Mouse (Mus musculus) heart, embryonic 13.5 days (tissue): ENCODE measurements around the gene Shisa7. TPM values are rescaled to one million over a fixed set of nuclear protein-coding genes. Genes with fewer than 3 reads are reported as not detected.
A peak's percentile ranks its signal among the peaks of the same experiment; 100 is the strongest.

Source experiments
- ATAC-seq: fragments of 200-750 bp; cut with Nextera tagmentation; 2 replicates; pipeline ENCODE4 v1.8.0; 2017; ENCODE audit warnings: moderate TSS enrichment; ENCODE audit not compliant: insufficient number of reproducible peaks, low FRiP score, low TSS enrichment; ENCODE audit errors: extremely low read depth
- H3K27ac ChIP-seq: fragments of 300-500 bp; sonication (generic); replicated peaks from 2 replicates; pipeline ENCODE4 v1.5.1; 2015; ENCODE audit warnings: moderate library complexity, mild to moderate bottlenecking, inconsistent platforms
- H3K27me3 ChIP-seq: fragments of 300-500 bp; sonication (generic); replicated peaks from 2 replicates; pipeline ENCODE4 v1.6.1; 2015; ENCODE audit warnings: mild to moderate bottlenecking, inconsistent platforms
- H3K36me3 ChIP-seq: fragments of 300-500 bp; sonication (generic); 2 replicates; pipeline ENCODE4 v1.6.1; 2015; ENCODE audit warnings: mild to moderate bottlenecking, inconsistent platforms
- H3K4me1 ChIP-seq: fragments of 300-500 bp; sonication (generic); 2 replicates; pipeline ENCODE4 v1.6.1; 2015; ENCODE audit warnings: inconsistent platforms
- H3K4me2 ChIP-seq: fragments of 300-500 bp; sonication (generic); 2 replicates; pipeline ENCODE4 v1.6.1; 2015; ENCODE audit warnings: inconsistent platforms, mild to moderate bottlenecking, moderate library complexity
- H3K4me3 ChIP-seq: fragments of 300-500 bp; sonication (generic); 2 replicates; pipeline ENCODE4 v1.5.1; 2015; ENCODE audit warnings: moderate library complexity, mild to moderate bottlenecking, inconsistent platforms
- H3K9ac ChIP-seq: fragments of 300-500 bp; sonication (generic); 2 replicates; pipeline ENCODE4 v1.6.1; 2015; ENCODE audit warnings: inconsistent platforms, mild to moderate bottlenecking, moderate library complexity
- H3K9me3 ChIP-seq: fragments of 300-500 bp; sonication (generic); 2 replicates; pipeline ENCODE4 v1.6.1; 2016; ENCODE audit warnings: inconsistent platforms
- WGBS: fragments of 180-500 bp; shearing (Covaris S2); methylation state at CpG from one replicate; pipeline ENCODE4 v1.1.7; 2015; ENCODE audit warnings: mixed read lengths; 5-methylcytosine and 5-hydroxymethylcytosine counted together
- polyA plus RNA-seq: library from polyadenylated mRNA; unstranded; fragments of >200 nt; fragmentation: Nextera tagmentation; extraction: Ambion mirVana; gene quantifications from 2 replicates; pipeline ENCODE4 v1.2.1, GENCODE M21; 2015

Shisa7 gene
- polyA plus RNA-seq, 1 experiment from 2014 or later = 0.04 TPM

DNA sequence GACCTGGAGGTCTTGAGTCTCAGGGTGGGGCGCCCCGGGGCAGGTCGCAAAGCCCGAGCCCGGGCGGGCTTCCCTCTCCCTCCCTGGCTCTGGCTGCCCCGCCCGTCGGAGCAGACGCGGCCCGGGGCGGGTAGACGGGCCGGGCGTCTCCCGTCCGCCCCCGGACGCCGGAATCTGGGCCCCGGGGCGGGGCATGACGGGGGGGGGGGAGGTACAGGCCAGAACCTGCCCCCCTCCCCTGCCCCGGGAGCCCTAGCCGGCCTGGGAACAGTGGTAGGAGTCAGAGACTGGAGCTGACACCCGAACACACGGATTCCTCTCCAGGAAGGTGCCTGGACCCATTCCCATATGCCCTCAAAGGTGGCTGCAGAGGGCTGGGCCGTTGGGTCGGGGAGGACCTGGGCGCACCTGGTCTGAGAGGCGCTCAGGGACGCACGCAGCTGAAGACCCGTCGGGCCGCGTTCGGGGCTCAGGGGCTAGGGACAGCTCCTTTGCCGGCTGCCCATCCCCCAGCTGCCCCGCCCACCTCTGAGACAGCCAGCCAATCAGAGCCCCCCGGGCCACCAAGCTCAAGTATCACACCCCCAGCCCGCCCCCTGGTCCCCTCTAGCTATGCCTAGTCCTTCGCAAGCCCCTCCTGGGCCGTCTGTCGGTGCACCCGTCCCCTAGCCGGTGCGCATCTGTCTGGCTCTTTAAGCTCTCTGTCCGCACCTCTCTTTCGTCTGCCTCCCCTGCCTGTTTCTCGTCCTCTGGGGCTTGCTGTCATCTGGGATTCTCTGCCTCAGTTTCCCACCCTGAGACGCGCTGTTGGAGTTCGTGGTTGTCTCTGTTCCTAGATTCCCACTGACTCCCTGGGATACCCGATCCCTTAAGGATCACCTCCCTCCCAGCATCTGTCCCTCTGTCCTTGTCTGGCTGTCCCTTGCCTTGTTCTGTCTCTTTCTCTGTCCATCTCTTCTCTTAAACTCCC is 67.3 kb downstream of the Shisa7 start:
- H3K4me2 ChIP-seq = peak overlapping the region; percentile 64
- peaks cover 89% of the 10 kb centered on the region for H3K27me3 ChIP-seq
- H3K9me3 ChIP-seq = no peaks in the 10 kb centered on the region
- H3K4me1 ChIP-seq = peaks cover 15% of the 10 kb centered on the region
- WGBS = 2% methylated on average over 49 of the region's 56 CpGs
- H3K27ac ChIP-seq = no peak overlapping the region
- peak; percentile 43 for ATAC-seq
- H3K36me3 ChIP-seq = no peaks in the 10 kb centered on the region
- H3K9ac ChIP-seq = peak overlapping the region; percentile 54
- peak overlapping the region; percentile 44 for H3K4me3 ChIP-seq

- no peaks in the 10 kb centered on the region for H3K9me3 ChIP-seq
- H3K4me1 ChIP-seq = peaks cover 15% of the 10 kb centered on the region
- H3K4me2 ChIP-seq = no peak overlapping the region
- H3K4me3 ChIP-seq = no peak overlapping the region
- H3K36me3 ChIP-seq = no peaks in the 10 kb centered on the region
- H3K9ac ChIP-seq = no peak overlapping the region
- WGBS = 39% methylated on average over 10 of the region's 10 CpGs
- no peak overlapping the region for H3K27ac ChIP-seq
- H3K27me3 ChIP-seq = peaks cover 79% of the 10 kb centered on the region
- ATAC-seq = no peak
Measured at GRCm38 (mm10) chr7:4776131-4776530, 68.4 kb downstream of the Shisa7 start.

Other genes starting within 250 kb of the Shisa7 start
- 0.04 TPM in 1 of 2 replicates, not detected in the other for gene Ptprh, start 240.7 kb downstream of the Shisa7 start, polyA plus RNA-seq
- gene Tmem86b, start 213.3 kb downstream of the Shisa7 start, polyA plus RNA-seq = 2.4 TPM in 2 replicates
- gene Ppp6r1, start 185.7 kb downstream of the Shisa7 start, polyA plus RNA-seq = 7.2 and 7.4 TPM in 2 replicates
- 74.0 and 79.9 TPM in 2 replicates for gene Hspbp1, start 159.6 kb downstream of the Shisa7 start, polyA plus RNA-seq
- gene Brsk1, start 154.1 kb downstream of the Shisa7 start, polyA plus RNA-seq = 0.46 and 0.91 TPM in 2 replicates
- gene Tmem150b, start 119.4 kb downstream of the Shisa7 start, polyA plus RNA-seq = 0.05 and 0.07 TPM in 2 replicates
- gene Kmt5c, start 104.6 kb downstream of the Shisa7 start, polyA plus RNA-seq = 57.1 and 60.0 TPM in 2 replicates
- gene Cox6b2, start 91.6 kb downstream of the Shisa7 start, polyA plus RNA-seq = 35.4 and 36.4 TPM in 2 replicates
- not detected in 2 replicates for gene Fam71e2, start 73.4 kb downstream of the Shisa7 start, polyA plus RNA-seq
- 0.09 TPM in 1 of 2 replicates, not detected in the other for gene Il11, start 61.8 kb downstream of the Shisa7 start, polyA plus RNA-seq
- gene Tmem190, start 61.8 kb downstream of the Shisa7 start, polyA plus RNA-seq = not detected in 2 replicates
- gene Tmem238, start 55.0 kb downstream of the Shisa7 start, polyA plus RNA-seq = 4.1 and 4.3 TPM in 2 replicates
- 209 and 245 TPM in 2 replicates for gene Rpl28, start 51.8 kb downstream of the Shisa7 start, polyA plus RNA-seq
- gene Ube2s, start 32.1 kb downstream of the Shisa7 start, polyA plus RNA-seq = 327 and 359 TPM in 2 replicates
- gene Isoc2b, start 25.6 kb upstream of the Shisa7 start, polyA plus RNA-seq = 3.7 and 3.8 TPM in 2 replicates
- 1.4 TPM in 2 replicates for gene Isoc2a, start 32.5 kb upstream of the Shisa7 start, polyA plus RNA-seq
- gene Gm36210, start 61.8 kb upstream of the Shisa7 start, polyA plus RNA-seq = 0.27 TPM in 1 of 2 replicates, not detected in the other
- 2.4 and 2.9 TPM in 2 replicates for gene Zfp628, start 70.5 kb upstream of the Shisa7 start, polyA plus RNA-seq
- 4.2 and 5.8 TPM in 2 replicates for gene Nat14, start 77.3 kb upstream of the Shisa7 start, polyA plus RNA-seq
- 1.5 and 2.0 TPM in 2 replicates for gene Ssc5d, start 81.1 kb upstream of the Shisa7 start, polyA plus RNA-seq
- 4.0 and 5.8 TPM in 2 replicates for gene Sbk2, start 119.7 kb upstream of the Shisa7 start, polyA plus RNA-seq
- gene Sbk3, start 126.5 kb upstream of the Shisa7 start, polyA plus RNA-seq = 0.12 and 0.55 TPM in 2 replicates
- 20.8 and 25.7 TPM in 2 replicates for gene Zfp579, start 151.5 kb upstream of the Shisa7 start, polyA plus RNA-seq
- 10.7 and 12.3 TPM in 2 replicates for gene Zfp524, start 169.7 kb upstream of the Shisa7 start, polyA plus RNA-seq
- gene Fiz1, start 170.0 kb upstream of the Shisa7 start, polyA plus RNA-seq = 25.6 and 28.4 TPM in 2 replicates
- not detected in 2 replicates for gene Gm44973, start 170.8 kb upstream of the Shisa7 start, polyA plus RNA-seq
- 3.8 and 4.4 TPM in 2 replicates for gene Zfp865, start 175.7 kb upstream of the Shisa7 start, polyA plus RNA-seq
- 2.1 and 4.2 TPM in 2 replicates for gene Ccdc106, start 175.9 kb upstream of the Shisa7 start, polyA plus RNA-seq
- gene 4632433K11Rik, start 189.4 kb upstream of the Shisa7 start, polyA plus RNA-seq = not detected in 2 replicates
- 5.4 and 5.7 TPM in 2 replicates for gene Zfp784, start 193.8 kb upstream of the Shisa7 start, polyA plus RNA-seq
- 16.4 and 18.7 TPM in 2 replicates for gene Zfp580, start 206.8 kb upstream of the Shisa7 start, polyA plus RNA-seq
- gene U2af2, start 217.4 kb upstream of the Shisa7 start, polyA plus RNA-seq = 69.8 and 77.4 TPM in 2 replicates
- gene Epn1, start 235.5 kb upstream of the Shisa7 start, polyA plus RNA-seq = 50.2 and 51.4 TPM in 2 replicates